21 mouse cellular contexts compared by ENCODE assay signal in the genomic region with DNA sequence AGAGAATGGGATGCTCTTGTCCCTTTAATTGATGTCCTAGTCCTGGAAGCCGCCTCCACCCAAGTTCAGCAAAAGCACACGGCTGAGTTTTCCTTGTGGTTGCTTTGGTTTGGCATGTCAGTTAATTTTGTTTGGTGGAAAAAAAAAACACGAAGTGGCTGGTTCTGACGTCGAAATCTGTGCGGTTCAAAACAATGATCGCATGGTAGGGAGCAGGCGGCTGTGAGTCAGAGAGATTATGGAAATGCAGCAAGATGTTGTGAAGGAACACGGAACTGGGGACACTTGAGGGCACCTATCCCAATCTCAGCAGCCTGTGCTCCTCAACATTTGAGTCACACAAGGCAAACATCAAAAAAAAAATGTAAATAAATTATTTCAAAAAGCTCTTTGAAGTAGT.
A peak's percentile ranks its signal among the peaks of the same experiment; 100 is the strongest.
DNase-seq lines count a peak whose midpoint lies in the region; ATAC-seq and TF ChIP-seq lines count a peak whose summit lies in the region.
"Had no signal": no experiment of that assay in that cellular context is flagged by ENCODE, and none has a peak within 500 bp of the region (broad histone marks: within the 10 kb centered on the region; RNA-seq: fewer than 3 reads in every experiment).

No protein-coding gene starts in this region.

- WGBS in heart, embryonic 13.5 days, result 72% methylated on average over 9 of the region's 9 CpGs
- 81% methylated on average over 9 of the region's 9 CpGs for WGBS in heart, embryonic 10.5 days
- whole genome bisulfite sequencing in lung, postnatal 0 days, result 71% methylated on average over 9 of the region's 9 CpGs
- 86% methylated on average over 9 of the region's 9 CpGs for WGBS in hindbrain, embryonic 11.5 days

- no peaks in the 10 kb centered on the region for H3K9me3 ChIP-seq in heart, embryonic 13.5 days
- H3K9me3 ChIP-seq in heart, embryonic 10.5 days, result no peaks in the 10 kb centered on the region
- H3K9me3 ChIP-seq in lung, postnatal 0 days (ENCODE audit: low read length), result no peaks in the 10 kb centered on the region
- H3K9me3 ChIP-seq in hindbrain, embryonic 11.5 days (ENCODE audit: control insufficient read depth, low read length), result no peaks in the 10 kb centered on the region
- H3K9me3 ChIP-seq: embryonic facial prominence, embryonic 13.5 days; forebrain, embryonic 13.5 days; hindbrain, embryonic 12.5 days had no signal

- no peaks in the 10 kb centered on the region for H3K36me3 ChIP-seq in heart, embryonic 13.5 days
- no peaks in the 10 kb centered on the region for H3K36me3 ChIP-seq in heart, embryonic 10.5 days
- no peaks in the 10 kb centered on the region for H3K36me3 ChIP-seq in lung, postnatal 0 days (ENCODE audit: insufficient read depth, low read length)
- no peaks in the 10 kb centered on the region for H3K36me3 ChIP-seq in hindbrain, embryonic 11.5 days (ENCODE audit: control insufficient read depth, insufficient read depth, low read length)
- H3K36me3 ChIP-seq: embryonic facial prominence, embryonic 13.5 days; hindbrain, embryonic 12.5 days had no signal

- H3K27me3 ChIP-seq in heart, embryonic 13.5 days (replicated peaks), result 0 out of 2 replicates have a peak, but pooled peaks cover 3% of the 10 kb centered on the region
- H3K27me3 ChIP-seq in heart, embryonic 10.5 days (ENCODE audit: insufficient read depth, poor library complexity, severe bottlenecking), result no peaks in the 10 kb centered on the region
- H3K27me3 ChIP-seq in lung, postnatal 0 days (replicated peaks; ENCODE audit: insufficient read depth, low read length), result no peaks in the 10 kb centered on the region
- H3K27me3 ChIP-seq in hindbrain, embryonic 11.5 days (ENCODE audit: control insufficient read depth, insufficient read depth, low read length), result no peaks in the 10 kb centered on the region
- H3K27me3 ChIP-seq: embryonic facial prominence, embryonic 13.5 days; hindbrain, embryonic 12.5 days had no signal

- H3K4me1 ChIP-seq in heart, embryonic 13.5 days, result peaks cover 43% of the 10 kb centered on the region
- peaks cover 26% of the 10 kb centered on the region for H3K4me1 ChIP-seq in heart, embryonic 10.5 days
- no peaks in the 10 kb centered on the region for H3K4me1 ChIP-seq in lung, postnatal 0 days (ENCODE audit: insufficient read depth, low read depth, low read length)
- H3K4me1 ChIP-seq in hindbrain, embryonic 11.5 days (replicated peaks; ENCODE audit: control insufficient read depth, insufficient read depth, low read length), result no peaks in the 10 kb centered on the region

- no peak for TF ChIP-seq CTCF in lung, postnatal 0 days (IDR thresholded peaks at IDR 0.05)

- peak overlapping the region; percentile 87 for H3K27ac ChIP-seq in heart, embryonic 13.5 days (replicated peaks)
- no peak overlapping the region for H3K27ac ChIP-seq in heart, embryonic 10.5 days
- H3K27ac ChIP-seq in lung, postnatal 0 days (ENCODE audit: low read length), result no peak overlapping the region
- no peak overlapping the region for H3K27ac ChIP-seq in hindbrain, embryonic 11.5 days (ENCODE audit: low read depth, low read length)
- H3K27ac ChIP-seq: embryonic facial prominence, embryonic 13.5 days; forebrain, embryonic 13.5 days; hindbrain, embryonic 12.5 days had no signal

- no peak overlapping the region for H3K4me3 ChIP-seq in heart, embryonic 13.5 days
- no peak overlapping the region for H3K4me3 ChIP-seq in heart, embryonic 10.5 days
- no peak overlapping the region for H3K4me3 ChIP-seq in lung, postnatal 0 days (ENCODE audit: low read depth, low read length)
- no peak overlapping the region for H3K4me3 ChIP-seq in hindbrain, embryonic 11.5 days (ENCODE audit: low read depth, low read length)
- H3K4me3 ChIP-seq: embryonic facial prominence, embryonic 13.5 days; forebrain, embryonic 13.5 days; hindbrain, embryonic 12.5 days had no signal

- no peak overlapping the region for H3K9ac ChIP-seq in heart, embryonic 13.5 days
- H3K9ac ChIP-seq in lung, postnatal 0 days (replicated peaks; ENCODE audit: low read depth), result no peak overlapping the region
- no peak overlapping the region for H3K9ac ChIP-seq in hindbrain, embryonic 11.5 days (ENCODE audit: low read depth, low read length)
- H3K9ac ChIP-seq: embryonic facial prominence, embryonic 13.5 days; forebrain, embryonic 13.5 days; forebrain, postnatal 0 days; hindbrain, embryonic 12.5 days had no signal

- no peak overlapping the region for H3K4me2 ChIP-seq in heart, embryonic 13.5 days
- H3K4me2 ChIP-seq in lung, postnatal 0 days (replicated peaks; ENCODE audit: low read depth, low read length), result no peak overlapping the region
- no peak overlapping the region for H3K4me2 ChIP-seq in hindbrain, embryonic 11.5 days (replicated peaks; ENCODE audit: low read depth, low read length)
- H3K4me2 ChIP-seq: embryonic facial prominence, embryonic 13.5 days; forebrain, embryonic 13.5 days; heart, embryonic 11.5 days; hindbrain, embryonic 12.5 days had no signal

- no peak for ATAC-seq in heart, embryonic 13.5 days (ENCODE audit: extremely low read depth, insufficient number of reproducible peaks, low FRiP score, low TSS enrichment)
- no peak for ATAC-seq in lung, postnatal 0 days
- no peak for ATAC-seq in hindbrain, embryonic 11.5 days (ENCODE audit: low FRiP score)
- ATAC-seq: forebrain, embryonic 13.5 days; forebrain, postnatal 0 days; hindbrain, embryonic 16.5 days; inflammation-experienced regulatory T-cells, adult 6 months had no signal

- peak; percentile 12 to 45 for DNase-seq in adrenal gland, adult (ENCODE audit: inconsistent age in 2 of 2, low spot score in 1 of 2)
- no peak for DNase-seq in adrenal gland, postnatal 4 days (ENCODE audit: low spot score in 2 of 2)
- DNase-seq in heart, embryonic 10.5 days (ENCODE audit: low spot score), result no peak
- DNase-seq in lung, postnatal 0 days (ENCODE audit: low spot score), result peak; percentile 18
- no peak for DNase-seq in lung, postnatal 10 days
- DNase-seq in hindbrain, embryonic 11.5 days (ENCODE audit: low spot score), result no peak
- DNase-seq: adrenal gland, postnatal 36 days; B cell, adult 2 months; cerebellum, adult 18-20 months; cerebellum, adult 9-11 months; cerebellum, postnatal 36 days; forebrain, postnatal 0 days; gastrocnemius, postnatal 25 days; heart, postnatal 14 days had no signal

- TF ChIP-seq EP300 in lung, postnatal 0 days (IDR thresholded peaks at IDR 0.05), result no peak

Comparison
In these comparisons a context has a peak if more than half of its experiments do, and no peak if none do; other contexts are left out.
1. DNase-seq: peak in adrenal gland, adult (2 of 2) and lung, postnatal 0 days (single experiment); none in adrenal gland, postnatal 4 days (0 of 2), heart, embryonic 10.5 days (single experiment), lung, postnatal 10 days (single experiment) and hindbrain, embryonic 11.5 days (single experiment).